Mouse (Mus musculus) cerebellum, adult 2 months (tissue): ENCODE results near the gene Fbxw8.

Source experiments
- CTCF ChIP-seq: fragments of 200-500 bp; IDR thresholded peaks from 2 replicates; pipeline ENCODE4 v1.5.1; 2011; ENCODE audit warnings: low read depth, mild to moderate bottlenecking, control low read depth, low read length, moderate library complexity, borderline replicate concordance; ENCODE audit not compliant: insufficient read depth
- POLR2A ChIP-seq: fragments of 200-500 bp; IDR thresholded peaks from 2 replicates; pipeline ENCODE4 v1.6.1; 2011; ENCODE audit warnings: low read length, control low read depth, borderline replicate concordance; ENCODE audit not compliant: insufficient read depth

DNA sequence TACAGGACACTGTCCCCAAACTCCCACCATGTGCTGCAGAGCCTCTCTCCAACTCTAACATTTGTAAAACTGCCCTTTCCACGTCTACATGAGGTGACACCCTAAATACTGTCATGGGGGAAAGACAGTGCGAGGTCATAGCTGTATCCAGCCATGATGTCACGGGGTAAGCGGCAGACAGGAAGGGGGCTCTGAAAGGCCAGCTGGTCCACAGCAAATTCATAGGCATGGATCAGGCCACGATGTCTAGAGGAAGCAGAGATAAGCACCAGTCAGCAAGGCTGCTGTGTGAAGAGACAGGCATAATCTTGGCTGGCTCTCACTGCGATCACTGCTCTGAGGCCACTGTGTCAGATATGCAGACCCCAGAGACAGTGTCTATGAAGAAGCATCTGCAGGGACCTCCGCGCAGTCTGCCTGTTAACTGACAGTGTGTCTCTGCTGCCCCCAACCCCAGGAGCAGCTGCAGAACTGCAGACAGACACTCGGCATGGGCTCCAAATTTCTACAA is 87.2 kb downstream of the Fbxw8 start:
- TF ChIP-seq POLR2A (no peak), CTCF (no peak)
